In the genomic region with DNA sequence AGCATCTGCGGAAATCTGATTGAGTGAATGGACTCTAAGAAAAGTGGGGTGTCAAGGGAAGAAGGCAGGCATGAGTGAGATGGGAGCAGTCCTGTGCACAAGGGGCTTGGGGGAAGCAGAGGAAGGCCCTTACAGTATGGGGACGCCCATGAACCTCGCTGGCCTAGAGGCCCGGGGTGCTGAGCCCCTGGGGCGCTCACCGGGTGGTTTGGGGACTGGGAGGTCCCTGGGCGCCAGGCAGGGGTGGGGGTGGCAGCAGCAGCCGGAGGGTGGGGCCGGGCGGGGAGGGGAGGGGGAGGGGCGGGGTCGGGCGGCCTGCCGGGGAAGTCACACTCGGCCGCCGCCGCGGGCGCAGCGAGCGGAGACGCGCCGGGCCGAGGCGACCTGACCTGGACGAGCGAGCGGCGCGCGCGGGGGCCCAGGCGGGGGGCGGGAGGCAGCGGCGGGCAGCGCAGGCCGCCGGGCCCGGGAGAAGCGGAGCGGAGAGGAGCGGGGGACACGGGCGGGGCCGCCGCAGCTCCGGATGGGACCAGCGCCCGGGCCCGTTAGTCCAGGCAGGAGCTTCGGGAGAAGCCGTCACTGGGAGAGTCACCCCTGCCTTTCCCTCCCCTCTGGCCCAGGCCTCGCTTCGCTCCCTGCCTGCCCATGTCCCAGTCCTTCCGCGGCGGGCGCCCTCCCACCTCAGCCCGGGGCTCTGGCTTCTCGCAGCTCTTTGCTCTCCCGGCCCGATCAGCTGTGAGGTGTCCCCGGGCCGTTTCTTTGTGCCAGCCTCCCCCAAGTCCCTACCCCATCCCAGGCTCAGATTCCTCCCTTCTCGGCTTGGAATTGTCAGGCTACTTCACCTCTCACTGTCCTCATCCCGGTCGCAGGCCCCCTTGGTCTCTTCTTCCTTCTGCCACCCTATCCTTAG, we compare ENCODE assay signal across 8 mouse cellular contexts. TPM values are rescaled to one million over a fixed set of nuclear protein-coding genes. Genes with fewer than 3 reads are reported as not detected.
DNase-seq lines count a peak whose midpoint lies in the region; ATAC-seq and TF ChIP-seq lines count a peak whose summit lies in the region.

A gene (plus strand): TSS at position 890 of the 910 bp plus-strand sequence.

- peak within 1 kb of the TSS; percentile 80 for H3K27ac ChIP-seq in kidney, embryonic 15.5 days
- no peak within 1 kb of the TSS for H3K27ac ChIP-seq in liver, embryonic 15.5 days (replicated peaks)
- peak within 1 kb of the TSS; percentile 88 for H3K27ac ChIP-seq in neural tube, embryonic 15.5 days (replicated peaks)

- TF ChIP-seq CTCF in E14TG2a.4 (conservative IDR thresholded peaks at IDR 0.05; ENCODE audit: low read length) = no peak

- peaks cover 36% of the 10 kb centered on the region for H3K4me1 ChIP-seq in E14TG2a.4 (replicated peaks; ENCODE audit: low read depth, low read length)
- peaks cover 31% of the 10 kb centered on the region for H3K4me1 ChIP-seq in kidney, embryonic 15.5 days
- peaks cover 24% of the 10 kb centered on the region for H3K4me1 ChIP-seq in liver, embryonic 15.5 days (replicated peaks)
- H3K4me1 ChIP-seq in neural tube, embryonic 15.5 days = peaks cover 45% of the 10 kb centered on the region

- peak; percentile 54 for ATAC-seq in kidney, embryonic 15.5 days (replicated peaks; ENCODE audit: low FRiP score)
- ATAC-seq in liver, embryonic 15.5 days (ENCODE audit: insufficient read depth) = no peak
- ATAC-seq in neural tube, embryonic 15.5 days (ENCODE audit: low FRiP score) = peak; percentile 43; the same call in 1 of the 2 replicates

- H3K9ac ChIP-seq in kidney, embryonic 15.5 days = peak within 1 kb of the TSS; percentile 61
- H3K9ac ChIP-seq in liver, embryonic 15.5 days = peak within 1 kb of the TSS; percentile 46; the same call in 1 of the 2 replicates
- peak within 1 kb of the TSS; percentile 78 for H3K9ac ChIP-seq in neural tube, embryonic 15.5 days (replicated peaks)

- no peaks in the 10 kb centered on the region for H3K36me3 ChIP-seq in E14TG2a.4 (ENCODE audit: insufficient read depth, low read length)
- no peaks in the 10 kb centered on the region for H3K36me3 ChIP-seq in kidney, embryonic 15.5 days
- no peaks in the 10 kb centered on the region for H3K36me3 ChIP-seq in liver, embryonic 15.5 days (replicated peaks)
- no peaks in the 10 kb centered on the region for H3K36me3 ChIP-seq in neural tube, embryonic 15.5 days

- peak; percentile 65 to 88 for DNase-seq in adrenal gland, adult (ENCODE audit: inconsistent age in 2 of 2, low spot score in 1 of 2)
- peak; percentile 67 for DNase-seq in embryo, embryonic 9.5 days (ENCODE audit: extremely low spot score)
- peak; percentile 24 for DNase-seq in heart, adult 8-10 months (ENCODE audit: low spot score)
- DNase-seq in c-Kit-positive CD71-positive TER-119-positive erythroid progenitor cells, embryonic 14.5 days (ENCODE audit: low spot score) = no peak

- 2% methylated on average over 33 of the region's 70 CpGs for WGBS in kidney, embryonic 15.5 days
- 2% methylated on average over 47 of the region's 70 CpGs for WGBS in liver, embryonic 15.5 days (ENCODE audit: insufficient replicate concordance)
- under 1% methylated on average over 25 of the region's 70 CpGs for WGBS in neural tube, embryonic 15.5 days

- H3K9me3 ChIP-seq in E14TG2a.4 (ENCODE audit: low read length) = 0 out of 2 replicates have a peak, but pooled peaks cover under 1% of the 10 kb centered on the region
- no peaks in the 10 kb centered on the region for H3K9me3 ChIP-seq in kidney, embryonic 15.5 days (replicated peaks)
- H3K9me3 ChIP-seq in liver, embryonic 15.5 days (replicated peaks) = no peaks in the 10 kb centered on the region
- no peaks in the 10 kb centered on the region for H3K9me3 ChIP-seq in neural tube, embryonic 15.5 days (replicated peaks)

- H3K4me3 ChIP-seq in E14TG2a.4 (replicated peaks; ENCODE audit: low read length) = peak within 1 kb of the TSS; percentile 81
- H3K4me3 ChIP-seq in kidney, embryonic 15.5 days (replicated peaks) = peak within 1 kb of the TSS; percentile 68
- peak within 1 kb of the TSS; percentile 56 for H3K4me3 ChIP-seq in liver, embryonic 15.5 days (replicated peaks)
- peak within 1 kb of the TSS; percentile 59 for H3K4me3 ChIP-seq in neural tube, embryonic 15.5 days (replicated peaks)

- peak within 1 kb of the TSS; percentile 96 for H3K4me2 ChIP-seq in kidney, embryonic 15.5 days
- H3K4me2 ChIP-seq in liver, embryonic 15.5 days = peak within 1 kb of the TSS; percentile 80
- peak within 1 kb of the TSS; percentile 94 for H3K4me2 ChIP-seq in neural tube, embryonic 15.5 days

- peaks cover 58% of the 10 kb centered on the region for H3K27me3 ChIP-seq in E14TG2a.4 (ENCODE audit: insufficient read depth, low read length)
- peaks cover 17% of the 10 kb centered on the region; the same call in 1 of the 2 replicates for H3K27me3 ChIP-seq in kidney, embryonic 15.5 days
- peaks cover 53% of the 10 kb centered on the region for H3K27me3 ChIP-seq in liver, embryonic 15.5 days
- no peaks in the 10 kb centered on the region for H3K27me3 ChIP-seq in neural tube, embryonic 15.5 days (replicated peaks)

RNA-seq across cellular contexts. Expression of the gene that starts here (rescaled TPM):
- 10 to 100 TPM; 41.4 to 57.5 (median 44.0) TPM for total RNA-seq in heart, adult 8-10 months (2022)
- polyA plus RNA-seq in kidney, embryonic 15.5 days (2015; fragmentation: Nextera tagmentation; extraction: Ambion mirVana) = 8.0 and 10.2 TPM in 2 replicates
- polyA plus RNA-seq in liver, embryonic 15.5 days (2015; fragmentation: Nextera tagmentation; extraction: Ambion mirVana) = 0.70 and 0.88 TPM in 2 replicates
- polyA plus RNA-seq in neural tube, embryonic 15.5 days (2015; fragmentation: Nextera tagmentation; extraction: Ambion mirVana) = 12.9 and 16.1 TPM in 2 replicates
